Mouse (Mus musculus) neural tube, embryonic 11.5 days (tissue): ENCODE measurements around the gene Col6a2. TPM values are rescaled to one million over a fixed set of nuclear protein-coding genes. Genes with fewer than 3 reads are reported as not detected.

ENCODE experiments used
- ATAC-seq: fragments of 200-750 bp; cut with Nextera tagmentation; 2 replicates; pipeline ENCODE4 v1.8.0; 2017; ENCODE audit warnings: moderate number of reproducible peaks, mild to moderate bottlenecking, moderate TSS enrichment, moderate library complexity; ENCODE audit not compliant: insufficient read depth, low FRiP score, low TSS enrichment
- DNase-seq: peaks from one replicate; pipeline ENCODE4 v3.0.0-alpha.2; 2015; ENCODE audit warnings: low spot score
- H3K27ac ChIP-seq: fragments of 300-500 bp; sonication (generic); 2 replicates; pipeline ENCODE4 v1.5.1; 2014; ENCODE audit warnings: low read depth, mild to moderate bottlenecking, low read length
- H3K27me3 ChIP-seq: fragments of 300-500 bp; sonication (generic); 2 replicates; pipeline ENCODE4 v1.6.1; 2014; ENCODE audit warnings: mild to moderate bottlenecking, low read length, mixed read lengths; ENCODE audit not compliant: control insufficient read depth, insufficient read depth
- H3K36me3 ChIP-seq: fragments of 300-500 bp; sonication (generic); 2 replicates; pipeline ENCODE4 v1.6.1; 2014; ENCODE audit warnings: mild to moderate bottlenecking, low read length, moderate library complexity, mixed read lengths; ENCODE audit not compliant: control insufficient read depth, insufficient read depth
- H3K4me1 ChIP-seq: fragments of 300-500 bp; sonication (generic); 2 replicates; pipeline ENCODE4 v1.6.1; 2014; ENCODE audit warnings: low read length, mixed read lengths; ENCODE audit not compliant: control insufficient read depth, insufficient read depth
- H3K4me2 ChIP-seq: fragments of 300-500 bp; sonication (generic); 2 replicates; pipeline ENCODE4 v1.6.1; 2014; ENCODE audit warnings: low read depth, mild to moderate bottlenecking, moderate library complexity
- H3K4me3 ChIP-seq: fragments of 300-500 bp; sonication (generic); 2 replicates; pipeline ENCODE4 v1.5.1; 2014; ENCODE audit warnings: low read depth, low read length
- H3K9ac ChIP-seq: fragments of 300-500 bp; sonication (generic); 2 replicates; pipeline ENCODE4 v1.6.1; 2014; ENCODE audit warnings: mild to moderate bottlenecking, low read length
- H3K9me3 ChIP-seq: fragments of 300-500 bp; sonication (generic); 2 replicates; pipeline ENCODE4 v1.6.1; 2016; ENCODE audit warnings: low read length; ENCODE audit not compliant: control insufficient read depth
- WGBS: fragments of 180-500 bp; shearing (Covaris S2); extraction: QIAGEN DNeasy Blood & Tissue Kit; methylation state at CpG from one replicate; pipeline ENCODE4 v1.1.7; 2014; 5-methylcytosine and 5-hydroxymethylcytosine counted together
- polyA plus RNA-seq: library from polyadenylated mRNA; unstranded; fragments of >200 nt; fragmentation: Nextera tagmentation; extraction: Ambion mirVana; gene quantifications from 2 replicates; pipeline ENCODE4 v1.2.1, GENCODE M21; 2014

Col6a2 gene
- 10.3 and 11.6 TPM in 2 replicates for polyA plus RNA-seq

- Histone ChIP-seq H3K9ac (peak within 1 kb of the TSS; percentile 59), H3K27ac (no peak within 1 kb of the TSS), H3K4me2 (peak within 1 kb of the TSS; percentile 57), H3K9me3 (no peaks in the 10 kb centered on the region), H3K4me3 (peak within 1 kb of the TSS; percentile 34), H3K4me1 (no peaks in the 10 kb centered on the region), H3K27me3 (no peaks in the 10 kb centered on the region), H3K36me3 (no peaks in the 10 kb centered on the region)
- 1% methylated on average over 29 of the region's 31 CpGs for WGBS
- ATAC-seq (peak; percentile 82), DNase-seq (peak; percentile 92)
These were observed at the start of gene Col6a2 for GRCm38 (mm10) chr10:76622928-76623680. Gene Col6a2 (minus strand): TSS chr10:76623630.

- Histone ChIP-seq H3K9ac (no peak overlapping the region), H3K9me3 (no peaks in the 10 kb centered on the region), H3K4me2 (no peak overlapping the region), H3K4me1 (no peaks in the 10 kb centered on the region), H3K27me3 (no peaks in the 10 kb centered on the region), H3K4me3 (no peak overlapping the region), H3K27ac (no peak overlapping the region), H3K36me3 (no peaks in the 10 kb centered on the region)
- ATAC-seq, result no peak
- 85% methylated on average over 9 of the region's 9 CpGs for WGBS
- DNase-seq, result no peak
These were observed 48.5 kb upstream of the Col6a2 start for GRCm38 (mm10) chr10:76671939-76672338.

- no peak for DNase-seq
- no peaks in the 10 kb centered on the region for H3K9me3 ChIP-seq
- no peak overlapping the region for H3K4me3 ChIP-seq
- ATAC-seq, result no peak
- no peaks in the 10 kb centered on the region for H3K4me1 ChIP-seq
- no peak overlapping the region for H3K4me2 ChIP-seq
- no peaks in the 10 kb centered on the region for H3K27me3 ChIP-seq
- H3K36me3 ChIP-seq, result no peaks in the 10 kb centered on the region
- H3K9ac ChIP-seq, result no peak overlapping the region
- 74% methylated on average over 7 of the region's 7 CpGs for WGBS
- no peak overlapping the region for H3K27ac ChIP-seq
These were observed 45.5 kb upstream of the Col6a2 start for GRCm38 (mm10) chr10:76668947-76669284.

- WGBS, result 88% methylated on average over 4 of the region's 4 CpGs
- Histone ChIP-seq H3K4me2 (no peak overlapping the region), H3K4me1 (no peaks in the 10 kb centered on the region), H3K9ac (no peak overlapping the region), H3K27ac (no peak overlapping the region), H3K36me3 (no peaks in the 10 kb centered on the region), H3K9me3 (no peaks in the 10 kb centered on the region), H3K4me3 (no peak overlapping the region), H3K27me3 (no peaks in the 10 kb centered on the region)
- no peak for ATAC-seq
- DNase-seq, result no peak
These were observed 45.0 kb upstream of the Col6a2 start for GRCm38 (mm10) chr10:76668261-76668946.

GRCm38 (mm10) chr10:76667197-76667805, 43.9 kb upstream of the Col6a2 start:
- WGBS, result 96% methylated on average over 1 of the region's 1 CpGs
- no peak for ATAC-seq

GRCm38 (mm10) chr10:76665551-76665950, 42.1 kb upstream of the Col6a2 start:
- Histone ChIP-seq H3K9ac (no peak overlapping the region), H3K27ac (no peak overlapping the region), H3K4me1 (no peaks in the 10 kb centered on the region), H3K9me3 (no peaks in the 10 kb centered on the region), H3K36me3 (no peaks in the 10 kb centered on the region), H3K4me2 (no peak overlapping the region), H3K4me3 (no peak overlapping the region), H3K27me3 (no peaks in the 10 kb centered on the region)
- 93% methylated on average over 11 of the region's 11 CpGs for WGBS
- ATAC-seq, result no peak
- no peak for DNase-seq

More at GRCm38 (mm10) chr10:76667197-76667805, 43.9 kb upstream of the Col6a2 start:
- Histone ChIP-seq H3K9me3 (no peaks in the 10 kb centered on the region), H3K36me3 (no peaks in the 10 kb centered on the region), H3K4me3 (no peak overlapping the region), H3K4me2 (no peak overlapping the region), H3K4me1 (no peaks in the 10 kb centered on the region), H3K27me3 (no peaks in the 10 kb centered on the region), H3K27ac (no peak overlapping the region), H3K9ac (no peak overlapping the region)
- no peak for DNase-seq

GRCm38 (mm10) chr10:76664156-76665115, 41.0 kb upstream of the Col6a2 start:
- no peak for DNase-seq
- H3K9me3 ChIP-seq, result no peaks in the 10 kb centered on the region
- no peak overlapping the region for H3K4me2 ChIP-seq

More at GRCm38 (mm10) chr10:76664156-76665115, 41.0 kb upstream of the Col6a2 start:
- H3K27ac ChIP-seq, result no peak overlapping the region
- no peak for ATAC-seq
- H3K36me3 ChIP-seq, result no peaks in the 10 kb centered on the region
- WGBS, result 81% methylated on average over 20 of the region's 20 CpGs
- no peak overlapping the region for H3K4me3 ChIP-seq
- no peaks in the 10 kb centered on the region for H3K27me3 ChIP-seq
- no peak overlapping the region for H3K9ac ChIP-seq
- H3K4me1 ChIP-seq, result no peaks in the 10 kb centered on the region
